Mouse (Mus musculus) erythroid progenitor cell, adult 5-6 weeks (primary cell): ENCODE measurements around the gene Gm49673. TPM values are rescaled to one million over a fixed set of nuclear protein-coding genes. Genes with fewer than 3 reads are reported as not detected.
"Not testable (repeated sequence)": the region's sequence is repeated elsewhere in the genome, so short reads cannot be mapped to it uniquely, and the experiment has no call there.

ENCODE experiments used
- ATAC-seq: replicated peaks from 2 replicates; pipeline ENCODE4 v1.8.0; 2016; ENCODE audit warnings: moderate number of reproducible peaks, mild to moderate bottlenecking, moderate TSS enrichment, inconsistent platforms; ENCODE audit not compliant: poor library complexity, low FRiP score, severe bottlenecking
- total RNA-seq, 2 experiments: library from RNA; stranded (forward) in 1 of 2; stranded (reverse) in 1 of 2; fragments of 150-400 nt in 1 of 2; fragments of 186-747, 209-891 nt in 1 of 2; gene quantifications; 2 replicates each; pipeline versions ENCODE4 v1.2.3 to v1.2.4; 2015 to 2017; ENCODE audit warnings: low replicate concordance in 2 of 2

Gene Gm49673
- total RNA-seq, 2 experiments from 2014 or later = not detected

DNA sequence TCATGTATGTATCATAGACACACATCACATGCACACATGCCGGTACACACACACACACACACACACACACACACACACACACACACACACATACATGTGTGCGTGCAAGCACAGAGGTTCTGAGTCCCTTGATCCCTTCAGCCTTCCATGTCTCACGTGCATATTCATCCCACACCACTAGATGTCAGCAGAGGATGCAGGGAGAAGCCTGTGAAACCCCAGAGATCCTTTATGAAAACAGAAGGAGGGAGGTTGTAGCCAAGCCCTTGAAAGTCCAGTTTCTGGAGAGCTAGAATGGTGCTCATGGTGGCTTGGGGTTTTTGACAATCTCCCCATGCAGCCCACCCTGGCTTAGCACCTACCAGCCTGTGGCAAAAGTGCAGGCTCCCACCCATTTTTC is 96.3 kb downstream of the Gm49673 start:
- not testable (repeated sequence) for ATAC-seq

DNA sequence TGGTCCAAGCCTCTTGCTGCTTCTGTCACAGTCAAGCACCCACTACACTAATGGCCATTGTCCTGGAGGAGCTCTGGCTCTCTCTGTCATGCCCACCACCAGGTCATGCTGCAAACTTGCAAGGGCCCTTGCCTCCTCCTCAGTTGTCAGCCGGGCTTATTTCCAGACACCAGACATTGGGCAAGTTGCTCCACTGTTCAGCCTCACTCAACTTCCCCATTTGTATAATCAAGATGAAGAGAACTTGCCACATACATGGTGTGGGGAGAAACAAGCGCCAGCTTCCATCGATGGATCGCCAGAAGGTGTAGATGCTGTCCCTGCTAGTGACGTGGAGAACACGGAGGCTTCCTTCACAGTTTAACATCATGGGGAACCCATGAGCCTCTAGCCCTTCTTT is 97.4 kb downstream of the Gm49673 start:
- not testable (repeated sequence) for ATAC-seq

DNA sequence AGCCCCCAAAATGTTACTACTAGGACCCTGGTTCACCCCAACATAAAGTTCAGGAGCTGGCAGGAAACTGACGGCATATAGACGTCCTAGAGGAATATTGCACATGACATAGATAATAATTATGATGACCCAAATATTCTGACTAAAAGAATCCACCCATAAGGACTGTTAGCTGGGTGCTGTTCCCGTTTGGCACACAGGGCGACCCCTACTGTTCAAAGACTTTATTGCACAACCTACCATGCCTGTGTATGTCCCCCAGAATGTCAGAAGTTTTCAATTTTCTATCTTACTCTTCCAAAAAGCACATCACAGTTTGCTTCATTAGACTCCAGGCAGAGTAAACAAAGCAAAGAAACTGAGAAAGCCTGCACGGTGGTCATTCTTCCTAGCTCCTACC is 101.4 kb downstream of the Gm49673 start:
- ATAC-seq = not testable (repeated sequence)

DNA sequence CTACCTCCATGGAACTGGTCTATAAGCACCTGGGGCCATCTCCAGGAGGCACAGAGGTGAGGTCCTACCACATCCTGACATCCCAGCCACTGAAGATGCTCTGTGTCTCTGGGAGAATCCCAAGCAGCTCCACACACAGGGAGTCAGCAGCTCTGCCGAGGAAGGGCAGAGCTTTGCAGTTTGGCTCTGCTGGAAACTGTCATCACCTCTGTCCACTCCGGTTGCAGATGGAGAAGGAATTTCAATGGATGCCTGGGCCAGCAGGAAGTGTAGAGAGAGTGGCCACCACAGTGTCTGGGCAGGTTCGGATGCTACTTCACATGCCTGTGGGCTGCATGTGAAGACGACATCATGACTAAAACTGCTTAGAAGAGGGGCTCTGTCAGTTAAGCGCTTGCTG is 106.4 kb downstream of the Gm49673 start:
- not testable (repeated sequence) for ATAC-seq

DNA sequence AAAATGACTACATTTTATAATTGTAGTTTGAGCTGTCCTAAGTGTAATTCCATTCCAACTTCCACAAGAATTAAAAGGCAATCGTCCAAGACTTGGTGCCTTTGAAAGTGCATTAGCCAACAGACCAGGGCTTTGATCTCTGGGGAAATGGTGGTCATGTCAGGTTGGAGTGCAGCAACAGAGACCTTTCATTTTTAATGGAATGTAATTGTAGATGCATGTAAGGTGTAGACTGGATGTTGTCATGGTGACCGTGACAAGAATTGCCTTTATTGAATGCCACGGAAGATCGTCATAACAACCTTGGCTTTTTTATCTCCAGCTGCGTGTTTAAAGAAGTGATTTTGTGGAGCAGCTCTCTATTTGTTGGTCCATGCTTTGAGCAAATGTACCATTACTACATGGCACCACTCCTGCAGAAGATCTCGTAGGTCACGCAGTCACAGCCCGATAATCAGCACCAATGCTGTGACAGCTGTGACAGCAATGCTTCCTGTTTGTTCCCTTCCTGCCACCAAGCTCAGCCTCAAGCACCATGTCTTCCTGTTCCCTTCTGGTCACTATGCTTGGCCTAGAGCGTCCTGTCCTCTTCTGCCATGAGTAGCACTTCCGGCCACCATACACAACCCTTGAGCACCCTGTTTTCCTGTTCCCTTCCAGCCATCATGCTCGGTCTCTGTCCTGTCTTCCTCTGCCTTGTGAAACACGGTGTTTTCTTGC is 107.5 kb downstream of the Gm49673 start:
- not testable (repeated sequence) for ATAC-seq

DNA sequence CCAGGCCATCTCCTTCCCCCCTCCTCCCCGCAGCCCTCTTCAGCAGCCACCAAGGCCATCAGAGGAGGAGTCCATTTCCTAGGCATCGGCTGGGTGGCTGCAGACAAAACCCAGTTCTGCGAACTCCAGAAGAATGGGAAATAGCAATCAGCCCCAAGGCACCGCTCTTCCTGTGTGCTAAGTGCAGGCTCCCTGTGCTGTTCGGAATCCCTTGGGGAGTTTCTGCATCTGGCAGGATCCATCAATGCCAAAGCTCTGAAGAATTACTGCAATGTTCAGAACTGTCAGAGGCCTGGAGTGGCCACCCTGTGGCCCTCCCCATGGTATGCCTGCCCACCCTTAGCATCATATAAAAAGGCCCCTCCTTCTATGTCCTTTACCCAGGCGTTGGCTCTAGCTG is 110.6 kb downstream of the Gm49673 start:
- not testable (repeated sequence) for ATAC-seq

Other genes with a start within 250 kb of the Gm49673 start
- 3.4 and 14.8 TPM in 2 replicates for gene Tagap, start 221.8 kb downstream of the Gm49673 start, total RNA-seq (2015; ENCODE audit: low replicate concordance)
- 3.1 and 4.4 TPM in 2 replicates for gene Tagap, start 221.8 kb downstream of the Gm49673 start, total RNA-seq (2017; ENCODE audit: low replicate concordance)
- 27.8 and 39.0 TPM in 2 replicates for gene Rsph3a, start 202.2 kb downstream of the Gm49673 start, total RNA-seq (2015; ENCODE audit: low replicate concordance)
- gene Rsph3a, start 202.2 kb downstream of the Gm49673 start, total RNA-seq (2017; ENCODE audit: low replicate concordance) = 1.5 and 19.5 TPM in 2 replicates
- 15.1 and 28.5 TPM in 2 replicates for gene Rnaset2a, start 309 bp upstream of the Gm49673 start, total RNA-seq (2015; ENCODE audit: low replicate concordance)
- gene Rnaset2a, start 309 bp upstream of the Gm49673 start, total RNA-seq (2017; ENCODE audit: low replicate concordance) = 1.3 and 6.6 TPM in 2 replicates
- gene Fgfr1op, start 17.7 kb upstream of the Gm49673 start, total RNA-seq (2015; ENCODE audit: low replicate concordance) = 23.5 and 24.1 TPM in 2 replicates
- 28.3 and 34.7 TPM in 2 replicates for gene Fgfr1op, start 17.7 kb upstream of the Gm49673 start, total RNA-seq (2017; ENCODE audit: low replicate concordance)
- not detected in 2 replicates for gene Ccr6, start 88.3 kb upstream of the Gm49673 start, total RNA-seq (2015; ENCODE audit: low replicate concordance)
- not detected in 2 replicates for gene Ccr6, start 88.3 kb upstream of the Gm49673 start, total RNA-seq (2017; ENCODE audit: low replicate concordance)
- gene Mpc1, start 135.1 kb upstream of the Gm49673 start, total RNA-seq (2015; ENCODE audit: low replicate concordance) = 62.5 and 64.2 TPM in 2 replicates
- 29.8 and 39.3 TPM in 2 replicates for gene Mpc1, start 135.1 kb upstream of the Gm49673 start, total RNA-seq (2017; ENCODE audit: low replicate concordance)
- gene Sft2d1, start 163.3 kb upstream of the Gm49673 start, total RNA-seq (2015; ENCODE audit: low replicate concordance) = 39.4 and 82.9 TPM in 2 replicates
- 7.9 and 21.1 TPM in 2 replicates for gene Sft2d1, start 163.3 kb upstream of the Gm49673 start, total RNA-seq (2017; ENCODE audit: low replicate concordance)
- not detected in 2 replicates for gene Prr18, start 189.7 kb upstream of the Gm49673 start, total RNA-seq (2015; ENCODE audit: low replicate concordance)
- gene Prr18, start 189.7 kb upstream of the Gm49673 start, total RNA-seq (2017; ENCODE audit: low replicate concordance) = 0.53 TPM in 1 of 2 replicates, not detected in the other
- gene T2, start 208.2 kb upstream of the Gm49673 start, total RNA-seq (2015; ENCODE audit: low replicate concordance) = not detected in 2 replicates
- gene T2, start 208.2 kb upstream of the Gm49673 start, total RNA-seq (2017; ENCODE audit: low replicate concordance) = not detected in 2 replicates